Mouse (Mus musculus) cerebellum, postnatal 25 days (tissue): ENCODE measurements at regions not wholly inside any gene's neighbourhood (a gene's known extent, or its start where the extent isn't known, plus 50 kb on each side); places are given as distances from the start of the nearest gene placed in this dataset.
A peak's percentile ranks its signal among the peaks of the same experiment; 100 is the strongest.

Source experiments
- DNase-seq, 2 experiments: peaks; one replicate each; pipeline ENCODE4 v3.0.0; 2021; ENCODE audit warnings: mixed read lengths in 2 of 2

DNA sequence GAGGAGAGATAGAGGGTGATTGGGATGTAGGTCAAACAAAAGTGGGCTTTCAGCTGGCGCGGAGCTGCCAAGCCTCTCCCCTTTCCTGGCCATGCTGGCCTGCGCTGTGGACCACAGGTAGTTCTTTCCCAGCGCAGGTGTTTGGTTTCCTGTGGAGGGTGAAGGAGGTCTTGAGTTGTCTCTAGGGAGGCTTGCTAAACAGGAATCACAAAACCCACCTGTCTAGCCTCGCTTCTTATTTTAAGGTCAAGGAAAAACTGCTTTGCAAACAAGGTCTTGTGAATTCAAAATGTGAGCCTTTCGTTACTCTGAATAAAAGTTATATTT, 146.6 kb downstream of the Zfp36l1 start:
- DNase-seq: no peak

DNA sequence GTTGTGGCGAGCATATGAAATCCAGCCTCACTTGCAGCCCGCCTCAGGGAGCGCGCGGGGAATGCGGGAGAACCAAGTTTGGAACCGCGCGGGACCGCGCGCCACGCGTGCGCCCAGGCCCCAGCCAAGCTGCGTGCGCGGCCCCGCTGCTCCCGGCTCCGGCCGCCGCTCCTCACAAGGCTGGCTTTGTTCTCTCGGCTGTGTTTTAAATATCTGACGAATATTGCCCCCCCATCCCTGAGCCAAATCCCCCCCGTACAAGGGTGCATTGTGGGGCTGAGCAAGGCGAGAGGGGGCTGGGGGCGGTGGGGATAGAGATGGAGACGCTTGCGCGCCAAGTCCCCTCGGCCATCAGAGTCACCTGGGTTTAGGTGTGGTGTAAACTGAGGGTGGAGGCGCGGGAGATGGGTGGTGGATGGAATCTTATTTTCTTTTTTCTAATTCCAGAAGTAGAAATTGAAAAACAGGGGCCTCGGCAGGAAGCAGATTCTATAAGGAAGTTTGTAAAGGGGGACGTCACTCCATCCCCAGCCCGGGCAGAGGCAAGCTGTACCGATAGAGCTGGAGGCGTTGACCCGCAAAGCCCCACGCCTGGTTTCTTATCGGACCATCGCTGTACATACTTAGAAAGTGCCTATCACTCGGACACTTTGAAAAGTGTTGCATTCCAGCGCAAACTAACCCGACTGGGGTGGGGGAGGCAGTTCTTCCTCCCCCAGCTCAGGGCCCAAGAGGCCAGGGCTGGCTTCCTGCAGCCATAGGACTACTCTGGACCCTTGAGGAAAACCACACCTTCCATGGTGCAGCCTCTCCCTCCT, 147.1 kb downstream of the Zfp36l1 start:
- peak; percentile 47 to 73 for DNase-seq

DNA sequence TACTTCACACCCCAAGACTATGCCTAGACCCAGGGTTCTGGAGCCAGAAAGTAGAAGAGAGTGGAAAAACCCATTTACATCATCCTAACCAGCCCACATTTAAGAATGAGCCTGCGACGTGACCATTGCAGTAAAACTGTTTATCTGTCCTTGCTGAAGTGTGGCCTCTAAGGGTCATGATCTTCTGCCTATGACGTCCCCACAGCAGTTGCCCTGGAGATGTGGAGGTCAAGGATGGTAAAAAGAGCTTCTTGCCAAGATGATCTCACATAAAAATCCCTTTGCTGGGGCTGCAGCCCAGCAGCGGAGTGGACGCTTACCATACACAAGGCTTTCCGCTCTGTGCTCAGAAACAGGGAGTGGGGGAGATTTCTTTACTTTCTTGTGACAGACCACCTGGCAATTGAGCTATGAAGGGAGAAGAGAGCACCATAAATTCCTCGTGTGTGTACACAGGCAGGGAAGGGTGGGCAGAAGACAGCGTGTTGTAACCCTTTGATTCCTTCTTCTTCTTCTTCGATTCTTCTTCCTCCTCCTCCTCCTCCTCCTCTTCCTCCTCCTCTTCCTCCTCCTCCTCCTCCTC, 149.3 kb downstream of the Zfp36l1 start:
- no peak for DNase-seq

DNA sequence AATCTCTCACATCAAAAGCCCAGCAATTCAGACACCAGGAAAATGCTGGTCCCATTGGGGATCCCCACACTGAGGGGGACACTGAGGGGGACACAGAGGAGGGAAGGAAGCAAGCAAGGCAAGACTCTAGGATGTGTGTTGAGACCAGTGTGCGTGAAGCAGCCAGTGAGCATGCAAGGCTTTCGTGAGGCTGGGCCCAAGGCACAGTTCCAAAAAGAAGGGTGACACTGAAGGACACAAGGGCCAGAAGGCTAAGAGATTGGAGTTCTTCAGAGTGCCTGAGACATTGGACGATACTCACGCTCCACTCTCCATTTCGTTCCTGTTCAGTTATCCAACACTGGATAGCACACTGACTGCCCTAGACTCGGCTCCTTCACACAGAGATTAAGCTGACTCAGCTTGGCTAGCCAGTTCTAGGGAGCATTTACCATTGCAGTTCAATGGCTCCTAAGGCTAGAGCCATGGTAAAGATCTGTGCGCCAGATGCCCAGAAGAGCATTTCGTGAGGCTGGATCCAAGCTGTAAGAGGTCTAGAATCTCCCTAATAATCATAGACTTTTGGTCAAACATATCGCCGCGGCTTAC, 150.1 kb downstream of the Zfp36l1 start:
- DNase-seq: no peak

DNA sequence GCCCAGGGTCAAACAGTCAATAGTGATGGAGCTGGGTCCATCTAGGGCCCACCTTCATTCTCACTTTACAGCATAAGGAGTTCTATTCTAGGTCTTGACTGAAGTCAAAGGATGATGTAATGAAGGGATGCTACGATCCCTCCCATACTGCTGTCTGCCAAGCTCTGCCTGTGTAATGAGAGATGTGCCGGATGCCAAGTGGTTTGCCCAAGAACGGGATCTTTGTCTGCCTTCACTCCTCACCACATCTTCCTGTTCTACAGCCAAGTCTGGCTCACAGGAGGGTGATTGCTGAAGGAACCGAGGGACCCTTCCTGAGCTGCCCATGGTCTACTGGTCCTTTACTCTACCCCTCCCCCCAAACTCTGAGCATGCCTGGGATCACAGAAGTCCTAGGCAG, 150.9 kb downstream of the Zfp36l1 start:
- no peak for DNase-seq

DNA sequence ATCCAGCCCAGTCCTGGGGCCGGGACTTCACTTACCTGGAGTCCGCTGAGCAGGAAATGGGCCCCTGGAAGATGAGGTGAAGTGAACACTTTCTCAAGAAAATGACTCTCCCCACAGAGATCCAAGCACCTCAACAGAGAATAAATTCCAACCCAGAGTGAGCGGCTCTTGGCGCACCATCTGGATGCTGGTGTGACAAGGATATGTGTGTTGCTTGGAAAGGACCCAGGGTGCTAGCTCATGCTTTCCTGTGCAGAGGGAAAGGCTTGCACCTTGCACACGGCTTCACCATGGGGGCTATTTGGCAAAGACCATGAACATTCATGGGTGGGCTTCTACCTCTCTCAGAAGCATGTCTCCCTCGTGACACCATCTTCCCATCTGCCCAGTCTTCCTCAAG, 151.7 kb downstream of the Zfp36l1 start:
- no peak for DNase-seq

DNA sequence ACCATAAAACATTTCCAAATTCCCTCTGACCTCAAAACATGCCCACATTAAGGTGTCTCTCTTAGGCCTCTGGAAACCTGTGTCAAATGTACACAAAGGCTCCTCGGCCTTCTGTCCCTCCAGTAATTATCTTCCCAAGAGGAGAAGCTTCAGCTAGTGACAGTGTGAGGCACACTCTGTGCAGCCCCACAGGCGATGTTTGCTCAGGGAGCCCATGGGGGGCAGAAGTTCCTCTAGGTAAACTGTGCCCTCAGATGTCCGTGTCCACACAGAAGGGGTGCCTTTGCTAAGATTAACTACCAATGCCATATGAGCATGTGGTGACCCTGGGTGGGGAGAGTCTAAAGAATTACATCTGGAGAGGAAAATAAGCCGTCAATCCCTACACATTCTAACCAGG, 152.4 kb downstream of the Zfp36l1 start:
- no peak for DNase-seq

DNA sequence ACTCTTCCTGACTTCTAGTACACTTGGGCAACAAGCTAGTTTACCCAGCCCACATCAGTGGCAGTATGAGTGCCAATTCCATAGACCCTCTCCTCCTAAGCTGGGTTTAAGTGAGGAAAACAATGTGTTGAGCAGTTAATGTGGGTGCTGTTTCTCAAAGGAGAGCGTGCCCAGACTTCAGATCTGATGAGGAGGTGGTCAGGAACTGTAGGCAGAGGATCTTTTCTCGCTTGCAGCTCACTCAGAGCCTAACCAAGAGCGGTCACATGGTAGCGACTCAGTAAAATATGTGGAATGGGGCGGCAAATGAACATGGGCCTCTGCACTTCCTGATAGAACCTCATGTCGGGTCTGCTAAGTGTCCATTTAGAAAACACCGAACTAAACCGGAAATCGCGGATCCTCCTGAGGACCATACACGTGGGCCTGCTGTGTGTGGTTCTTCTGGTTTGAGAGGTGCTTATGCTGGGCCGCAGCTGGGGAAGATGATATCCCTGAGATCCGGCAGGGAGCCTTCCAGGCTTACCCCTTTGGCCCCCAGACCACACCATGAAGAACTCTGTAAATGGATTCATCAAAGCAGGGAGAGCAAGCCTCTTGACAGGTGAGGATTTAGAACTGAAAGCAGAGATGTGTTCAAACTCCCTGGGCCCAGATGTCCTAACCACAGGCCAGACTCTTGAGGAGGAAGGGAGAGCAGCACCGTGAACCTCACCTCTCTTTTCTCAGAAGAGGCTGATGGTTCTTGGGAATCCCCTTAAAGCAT, 153.1 kb downstream of the Zfp36l1 start:
- no peak for DNase-seq

DNA sequence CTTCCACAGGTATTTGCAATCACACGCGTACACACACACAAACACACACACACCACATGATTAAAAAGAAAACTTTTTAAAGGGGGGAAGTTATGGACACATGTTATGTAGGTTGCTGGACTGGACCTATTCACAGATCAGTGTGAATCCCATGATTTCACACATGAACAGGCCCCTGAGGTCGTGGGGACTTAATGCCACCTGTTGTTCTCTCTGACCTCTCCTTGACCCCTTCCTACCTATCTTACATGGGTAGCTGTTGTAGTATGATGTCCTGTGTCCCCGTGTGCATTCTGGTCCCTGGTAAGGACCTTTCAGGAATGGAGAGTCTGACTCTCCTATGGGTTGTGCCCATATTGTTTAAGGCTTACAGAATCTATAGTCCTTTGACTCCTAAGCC, 155.6 kb downstream of the Zfp36l1 start:
- DNase-seq: no peak

DNA sequence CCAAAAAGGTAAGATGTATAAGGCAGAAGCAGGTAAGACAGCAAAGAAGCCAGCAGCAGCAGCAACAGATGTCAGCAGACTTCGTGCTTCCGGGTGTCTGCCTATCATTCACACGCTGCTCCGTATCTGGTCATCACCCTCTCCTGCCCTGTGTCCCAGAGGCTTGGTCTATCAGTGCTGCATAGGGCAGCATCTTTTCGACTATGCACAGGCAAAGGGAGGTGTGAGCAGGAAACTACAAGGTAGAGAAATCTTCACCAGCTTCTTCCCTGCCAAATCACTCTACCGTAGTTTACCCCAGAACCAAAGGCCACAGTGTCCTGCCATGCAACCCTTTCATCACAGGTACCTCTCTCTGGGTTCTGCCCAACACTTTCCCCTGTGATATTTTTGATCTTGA, 156.5 kb downstream of the Zfp36l1 start:
- DNase-seq: no peak

DNA sequence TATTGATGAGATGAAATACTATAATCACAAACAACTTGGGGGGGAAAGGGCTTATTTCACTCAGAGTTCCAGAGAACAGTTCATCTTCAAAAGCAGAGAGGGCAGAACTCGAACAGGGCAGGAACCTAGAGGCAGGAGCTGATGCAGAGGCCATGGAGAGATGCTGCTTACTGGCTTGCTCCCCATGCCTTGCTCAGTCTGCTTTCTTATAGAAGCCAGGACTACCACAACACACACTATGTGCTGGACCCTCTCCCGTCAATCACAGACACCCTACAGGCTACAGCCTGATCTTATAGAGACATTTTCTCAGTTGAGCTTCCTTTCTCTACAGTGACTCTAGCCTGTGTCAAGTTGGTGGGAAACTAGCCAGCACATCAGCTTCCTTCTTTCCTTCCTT, 157.3 kb downstream of the Zfp36l1 start:
- DNase-seq: no peak

DNA sequence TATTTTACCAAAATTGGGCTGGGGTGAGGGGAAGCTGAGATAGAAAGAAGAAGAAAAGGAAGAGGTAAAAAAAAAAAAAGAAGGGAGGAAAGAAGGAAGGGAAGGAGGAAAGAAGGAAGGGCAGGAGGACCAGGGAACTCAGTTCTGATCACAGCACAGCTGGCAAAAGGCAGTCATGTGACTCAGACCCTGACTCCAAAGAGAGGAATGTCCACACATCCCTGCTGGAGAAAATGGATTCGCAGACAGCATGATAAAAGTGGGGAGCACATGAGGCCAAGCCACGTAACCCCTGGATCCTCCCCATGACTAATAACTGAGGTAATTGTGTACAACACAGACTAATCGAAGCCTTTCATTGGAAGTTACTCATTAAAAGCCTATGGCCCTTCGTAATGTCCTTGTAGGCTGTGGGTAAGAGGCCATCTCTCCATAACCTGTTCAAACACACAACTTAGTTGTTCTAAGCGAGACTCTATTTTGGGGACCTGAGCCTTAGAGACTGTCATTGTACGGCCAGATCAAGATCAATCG, 162.2 kb downstream of the Zfp36l1 start:
- no peak for DNase-seq

DNA sequence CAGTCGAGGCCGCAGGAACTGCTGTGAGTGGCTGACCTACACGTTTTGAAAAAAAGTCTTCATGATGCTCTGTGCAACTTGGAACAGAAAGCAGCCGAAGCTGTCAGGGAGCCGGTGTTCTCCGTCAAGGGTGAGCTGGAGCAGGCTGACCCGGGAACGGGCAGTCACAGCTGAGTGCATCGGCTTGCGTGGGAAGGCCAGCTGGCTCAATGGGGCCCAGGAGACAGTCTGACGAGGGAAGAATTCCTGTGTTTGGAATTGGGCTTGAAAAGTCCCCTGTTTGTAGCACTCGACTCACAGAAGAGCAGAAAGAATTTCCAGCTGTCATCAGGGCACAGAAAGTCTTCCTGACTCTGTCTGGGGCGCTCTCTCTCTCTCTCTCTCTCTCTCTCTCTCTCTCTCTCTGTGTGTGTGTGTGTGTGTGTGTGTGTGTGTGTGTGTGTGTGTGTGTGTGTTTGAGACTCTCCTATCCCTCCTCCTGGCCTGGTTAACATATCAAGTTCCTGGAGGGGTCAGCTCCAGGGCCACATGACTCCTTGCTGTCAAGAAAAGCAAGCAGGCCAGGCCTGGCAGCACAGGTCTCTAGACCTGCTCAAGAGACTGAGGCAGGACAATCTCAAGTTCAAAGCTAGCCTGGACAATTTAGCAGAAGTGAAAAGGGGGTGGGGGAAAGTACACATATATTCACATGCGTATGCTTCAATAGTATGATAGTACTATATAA, 163.6 kb downstream of the Zfp36l1 start:
- peak in 1 of 2 experiments; percentile 25 for DNase-seq

DNA sequence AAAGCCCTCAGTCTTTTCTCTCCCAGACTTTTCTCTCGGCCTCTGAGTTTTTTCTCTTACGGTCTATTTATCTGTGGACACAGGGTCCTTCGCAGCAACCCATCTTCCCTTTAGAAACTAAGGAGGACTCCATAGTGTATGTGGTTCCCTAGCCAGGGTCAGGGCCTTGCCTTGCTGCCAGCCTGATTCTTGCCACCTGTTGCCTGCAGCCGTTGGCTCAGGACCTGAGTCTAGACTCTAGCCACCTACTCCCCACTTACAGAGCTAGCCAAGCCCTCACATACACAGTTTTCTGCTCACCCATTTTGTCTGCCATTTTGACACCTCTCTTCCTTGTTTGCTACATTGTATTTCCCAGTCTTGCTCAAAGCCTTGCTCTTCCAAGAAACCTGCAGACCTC, 165.2 kb downstream of the Zfp36l1 start:
- DNase-seq: no peak

DNA sequence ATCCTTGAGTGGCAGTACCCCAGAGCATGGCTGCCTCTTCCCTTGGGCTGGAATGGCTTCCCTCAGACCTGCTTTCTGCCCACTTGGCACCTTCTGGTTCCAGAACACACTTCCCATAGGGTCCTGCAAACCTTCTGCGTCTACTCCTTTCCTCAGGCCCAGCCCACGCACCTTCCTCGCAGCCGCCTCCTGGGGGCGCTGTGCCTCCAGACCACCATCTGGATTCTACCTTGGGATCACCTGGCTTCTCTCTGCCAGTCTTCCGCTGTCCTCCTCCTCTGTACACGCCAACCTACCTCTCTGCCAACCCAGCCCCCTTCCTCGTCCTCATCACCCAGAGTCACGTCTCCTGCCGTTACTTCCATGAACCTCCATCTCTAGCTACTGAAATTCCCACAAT, 166.0 kb downstream of the Zfp36l1 start:
- DNase-seq: no peak

DNA sequence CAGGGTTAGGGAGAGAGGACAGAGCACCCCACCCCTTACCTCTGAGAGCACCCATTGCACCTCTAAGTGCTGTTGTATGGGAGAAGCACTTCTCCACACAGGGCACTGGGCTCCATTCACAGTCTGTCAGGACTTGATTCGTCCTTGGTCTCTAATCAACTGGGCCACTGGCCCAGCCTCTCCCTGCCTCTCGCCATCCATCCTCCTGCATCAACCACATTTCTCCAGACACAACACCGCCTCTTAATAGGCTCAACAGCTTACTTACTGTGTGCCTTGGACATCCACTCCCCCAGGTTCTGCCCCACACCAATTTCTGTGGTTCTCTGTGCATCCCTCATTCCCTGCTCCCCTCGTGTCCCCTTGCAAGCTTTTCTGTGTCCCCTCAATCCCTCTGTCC, 166.9 kb downstream of the Zfp36l1 start:
- no peak for DNase-seq

DNA sequence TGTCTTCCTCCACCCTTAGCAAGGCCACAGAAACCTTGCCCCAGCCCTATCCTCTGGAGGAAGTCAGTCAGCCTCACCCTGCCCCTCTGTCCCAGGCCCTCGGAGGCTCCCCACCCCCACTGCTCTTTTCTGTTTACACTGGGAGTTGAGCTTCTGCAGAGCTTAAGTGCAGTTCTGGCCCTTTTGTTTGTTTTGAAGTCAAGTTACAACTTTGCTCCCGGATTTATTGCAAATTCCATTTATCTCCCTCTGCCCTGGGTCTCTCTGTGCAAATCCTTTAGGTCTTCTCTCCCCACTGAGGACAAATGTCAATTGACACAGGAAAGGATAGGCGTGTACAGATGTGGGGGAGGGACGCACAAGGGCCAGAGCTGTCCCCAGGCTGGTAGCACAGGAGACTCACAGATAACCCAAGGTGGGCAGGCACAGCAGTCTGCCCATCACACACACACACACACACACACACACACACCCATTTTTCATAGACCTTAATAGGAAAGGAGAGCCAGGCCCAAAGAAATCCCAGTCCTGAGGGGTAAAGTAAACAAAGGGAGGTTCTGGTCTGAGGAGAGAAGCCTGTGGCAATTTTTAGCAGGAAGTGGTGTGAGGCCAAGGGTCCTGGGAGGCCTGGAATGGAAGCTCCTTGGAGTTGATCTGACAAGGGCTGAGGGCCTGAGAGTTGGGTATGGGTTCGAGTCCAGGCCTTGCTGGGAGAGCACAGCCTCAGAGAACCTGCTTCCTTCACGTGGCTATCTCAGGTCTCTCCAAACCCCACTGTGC, 167.9 kb downstream of the Zfp36l1 start:
- DNase-seq: no peak

DNA sequence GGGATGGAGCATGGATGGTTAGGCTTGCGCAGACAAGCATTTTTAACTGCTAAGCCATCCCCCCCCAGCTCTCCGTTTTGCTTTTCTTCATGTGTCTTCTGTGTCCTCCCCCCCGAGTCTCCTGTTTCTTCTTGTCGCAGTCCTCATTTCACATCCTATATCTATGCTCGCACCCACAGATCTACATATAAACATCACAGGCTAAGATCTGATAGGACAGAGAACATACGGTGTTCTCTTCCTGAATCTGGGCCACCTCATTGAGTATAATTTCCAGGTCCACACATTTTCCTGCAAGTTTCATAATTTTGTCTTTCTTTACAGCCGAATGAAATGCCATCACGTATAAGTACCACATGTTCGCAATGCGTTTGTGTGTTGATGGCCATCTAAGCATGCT, 168.7 kb downstream of the Zfp36l1 start:
- DNase-seq: no peak

DNA sequence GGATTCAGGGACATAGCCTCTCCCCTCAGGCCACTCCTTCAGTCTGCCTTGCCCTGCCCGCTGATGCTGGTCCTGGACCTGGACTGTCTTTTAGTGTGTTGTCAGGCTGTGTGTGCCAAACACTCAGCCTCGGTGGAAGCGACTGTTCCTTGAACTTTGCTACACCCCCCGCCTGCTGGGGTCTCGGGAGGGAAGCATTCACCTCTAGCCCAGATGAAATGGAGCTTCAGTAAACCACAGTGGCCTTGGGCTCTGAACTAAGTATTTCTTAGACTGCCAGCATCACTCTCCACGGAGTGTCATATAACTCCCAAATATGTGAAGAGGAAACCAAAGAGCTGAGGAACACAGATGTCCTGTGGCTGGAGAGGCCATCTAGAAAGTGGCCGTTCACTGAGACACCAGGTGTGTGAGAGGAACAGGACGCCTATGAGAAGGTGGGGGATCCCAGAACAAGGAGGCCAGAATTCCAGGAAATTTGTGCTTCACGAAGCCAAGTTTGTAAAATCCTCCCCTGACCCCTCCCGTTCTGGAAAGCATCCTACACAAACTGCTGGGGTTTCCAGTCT, 170.2 kb downstream of the Zfp36l1 start:
- no peak for DNase-seq

DNA sequence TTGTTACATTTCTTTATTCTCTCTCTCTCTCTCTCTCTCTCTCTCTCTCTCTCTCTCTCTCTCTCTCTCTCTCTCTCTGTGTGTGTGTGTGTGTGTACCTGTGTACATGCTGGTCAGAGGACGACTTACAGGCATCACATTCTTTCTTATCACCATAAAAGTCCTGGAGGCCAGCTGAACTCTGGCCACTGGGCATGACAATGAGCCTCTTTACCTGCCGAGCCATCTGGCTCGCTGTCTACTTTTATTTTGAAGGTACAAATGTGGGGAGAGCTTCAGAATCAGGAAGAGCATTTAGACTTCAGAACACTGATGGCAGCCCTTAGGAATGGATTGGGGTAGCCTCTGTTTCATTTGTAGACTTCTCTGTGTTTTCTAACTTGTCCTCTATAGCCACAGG, 171.0 kb downstream of the Zfp36l1 start:
- DNase-seq: no peak

DNA sequence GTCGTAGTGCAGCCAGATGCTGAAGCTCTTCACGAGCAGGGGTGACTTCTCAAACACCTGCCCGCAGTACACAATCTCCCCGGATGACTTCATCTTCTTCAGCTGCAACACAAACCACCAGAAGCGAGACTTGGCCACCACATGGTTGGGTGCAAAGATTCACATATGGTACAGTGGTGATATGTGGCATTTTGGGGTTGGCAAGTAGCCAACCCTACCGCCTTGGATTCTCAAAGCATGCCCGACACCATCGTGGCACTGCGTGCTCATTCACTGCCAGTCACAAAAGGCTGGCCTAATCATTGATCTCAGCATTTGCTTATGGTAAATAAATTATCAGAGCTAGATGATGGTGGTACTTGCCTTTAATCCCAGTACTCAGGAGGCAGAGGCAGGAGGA, 173.4 kb downstream of the Zfp36l1 start:
- no peak for DNase-seq

DNA sequence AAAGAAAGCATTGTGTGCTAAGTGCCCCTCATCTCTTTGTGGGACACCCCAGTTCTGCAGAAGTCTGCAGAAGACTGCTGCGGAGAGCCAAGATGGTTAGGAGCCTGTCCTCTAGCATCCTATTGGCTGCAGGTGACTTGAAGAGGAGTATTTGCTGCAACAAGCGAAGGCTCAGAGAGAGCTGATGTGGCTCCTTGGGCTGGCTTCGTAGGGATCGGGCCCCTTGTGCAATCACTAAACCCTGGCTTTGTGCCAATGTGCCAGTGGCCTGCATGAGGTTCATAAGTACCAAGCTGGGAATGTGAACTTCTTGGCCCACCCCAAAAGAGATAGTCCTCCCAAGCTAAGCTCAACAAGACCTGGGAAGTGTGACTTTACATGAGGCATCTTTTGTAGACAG, 174.9 kb downstream of the Zfp36l1 start:
- no peak for DNase-seq
